Mouse (Mus musculus) midbrain, embryonic 13.5 days (tissue): ENCODE measurements around the gene Tppp3. TPM values are rescaled to one million over a fixed set of nuclear protein-coding genes. Genes with fewer than 3 reads are reported as not detected.

Source experiments
- ATAC-seq: fragments of 200-750 bp; cut with Nextera tagmentation; 2 replicates; pipeline ENCODE4 v1.8.0; 2017; ENCODE audit warnings: mild to moderate bottlenecking, moderate TSS enrichment, moderate library complexity
- H3K27ac ChIP-seq: fragments of 300-500 bp; sonication (generic); 2 replicates; pipeline ENCODE4 v1.5.1; 2015; ENCODE audit warnings: inconsistent platforms, mild to moderate bottlenecking, moderate library complexity
- H3K27me3 ChIP-seq: fragments of 300-500 bp; sonication (generic); 2 replicates; pipeline ENCODE4 v1.6.1; 2015; ENCODE audit warnings: mild to moderate bottlenecking, inconsistent platforms
- H3K36me3 ChIP-seq: fragments of 300-500 bp; sonication (generic); 2 replicates; pipeline ENCODE4 v1.6.1; 2015; ENCODE audit warnings: mild to moderate bottlenecking, inconsistent platforms
- H3K4me1 ChIP-seq: fragments of 300-500 bp; sonication (generic); replicated peaks from 2 replicates; pipeline ENCODE4 v1.6.1; 2015; ENCODE audit warnings: inconsistent platforms
- H3K4me2 ChIP-seq: fragments of 300-500 bp; sonication (generic); replicated peaks from 2 replicates; pipeline ENCODE4 v1.6.1; 2015; ENCODE audit warnings: moderate library complexity, mild to moderate bottlenecking, inconsistent platforms
- H3K4me3 ChIP-seq: fragments of 300-500 bp; sonication (generic); replicated peaks from 2 replicates; pipeline ENCODE4 v1.5.1; 2015; ENCODE audit warnings: mild to moderate bottlenecking, inconsistent platforms
- H3K9ac ChIP-seq: fragments of 300-500 bp; sonication (generic); replicated peaks from 2 replicates; pipeline ENCODE4 v1.6.1; 2015; ENCODE audit warnings: mild to moderate bottlenecking, inconsistent platforms
- H3K9me3 ChIP-seq: fragments of 300-500 bp; sonication (generic); 2 replicates; pipeline ENCODE4 v1.6.1; 2016; ENCODE audit warnings: mild to moderate bottlenecking, inconsistent platforms
- WGBS: fragments of 180-500 bp; shearing (Covaris S2); methylation state at CpG from one replicate; pipeline ENCODE4 v1.1.7; 2015; 5-methylcytosine and 5-hydroxymethylcytosine counted together
- polyA plus RNA-seq: library from polyadenylated mRNA; unstranded; fragments of >200 nt; fragmentation: Nextera tagmentation; extraction: Ambion mirVana; gene quantifications from 2 replicates; pipeline ENCODE4 v1.2.1, GENCODE M21; 2015

The Tppp3 gene
- polyA plus RNA-seq: 93.1 and 111 TPM in 2 replicates

GRCm38 (mm10) chr8:105471314-105472015 lies at the start of gene Tppp3:
Gene Tppp3, minus strand, starts transcription at chr8:105471526.
- peak within 1 kb of the TSS; percentile 72 for H3K9ac ChIP-seq
- whole genome bisulfite sequencing: 4% methylated on average over 25 of the region's 25 CpGs
- peaks cover 14% of the 10 kb centered on the region for H3K27me3 ChIP-seq
- H3K36me3 ChIP-seq: peaks cover 16% of the 10 kb centered on the region
- ATAC-seq: peak; percentile 91
- H3K9me3 ChIP-seq: no peaks in the 10 kb centered on the region
- H3K4me1 ChIP-seq: peaks cover 80% of the 10 kb centered on the region
- H3K27ac ChIP-seq: peak within 1 kb of the TSS; percentile 80
- peak within 1 kb of the TSS; percentile 74 for H3K4me2 ChIP-seq
- peak within 1 kb of the TSS; percentile 49 for H3K4me3 ChIP-seq

DNA sequence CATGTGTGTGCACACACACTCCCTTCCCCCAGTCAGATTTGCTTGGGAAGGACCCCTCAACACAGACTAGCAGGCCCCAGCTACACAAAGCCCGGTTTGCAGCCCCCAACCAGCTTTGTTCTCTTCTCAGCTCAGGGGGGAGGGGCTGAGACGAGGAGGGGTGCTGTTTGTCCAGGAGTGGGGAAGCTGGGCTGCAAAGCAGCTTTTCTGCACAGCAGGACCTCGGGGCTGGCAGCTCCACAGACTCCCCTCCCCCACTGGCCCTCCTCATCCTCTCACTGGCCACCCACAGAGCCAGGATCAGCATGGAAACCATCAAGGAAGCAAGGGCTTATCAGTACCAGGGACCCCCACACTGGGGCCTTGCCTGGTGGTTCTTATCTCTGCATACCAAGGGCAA lies 49.7 kb upstream of the Tppp3 start:
- no peaks in the 10 kb centered on the region for H3K9me3 ChIP-seq
- 0% methylated on average over 3 of the region's 3 CpGs for WGBS
- H3K4me3 ChIP-seq: no peak overlapping the region
- H3K36me3 ChIP-seq: peaks cover 38% of the 10 kb centered on the region
- 0 out of 2 replicates have a peak overlapping the region, but pooled peaks have one; percentile 24 for H3K9ac ChIP-seq
- H3K27ac ChIP-seq: peak overlapping the region; percentile 63
- peak overlapping the region; percentile 94 for H3K4me2 ChIP-seq
- H3K27me3 ChIP-seq: peaks cover 18% of the 10 kb centered on the region
- peaks cover 60% of the 10 kb centered on the region for H3K4me1 ChIP-seq
- peak; percentile 46 for ATAC-seq

DNA sequence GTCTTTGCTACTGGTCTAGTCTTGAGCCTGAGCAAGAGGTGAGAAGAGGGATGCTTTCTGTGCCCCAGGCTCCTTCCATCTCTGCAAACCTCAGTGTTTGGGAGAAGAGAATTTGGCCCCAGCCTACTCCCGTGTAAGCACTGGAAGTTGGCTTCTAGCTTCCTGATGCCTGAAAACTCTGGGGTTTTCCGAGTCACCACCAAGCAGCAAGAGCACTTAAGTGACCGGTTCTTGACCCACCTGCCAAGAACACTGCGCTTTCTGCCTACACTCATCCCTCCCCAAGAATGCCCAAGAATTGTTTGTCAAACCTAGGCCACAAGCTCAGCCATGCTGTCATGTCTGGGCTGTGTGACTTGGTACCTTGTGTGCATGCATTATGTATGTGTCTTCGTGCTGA lies 49.2 kb upstream of the Tppp3 start:
- no peak for ATAC-seq

DNA sequence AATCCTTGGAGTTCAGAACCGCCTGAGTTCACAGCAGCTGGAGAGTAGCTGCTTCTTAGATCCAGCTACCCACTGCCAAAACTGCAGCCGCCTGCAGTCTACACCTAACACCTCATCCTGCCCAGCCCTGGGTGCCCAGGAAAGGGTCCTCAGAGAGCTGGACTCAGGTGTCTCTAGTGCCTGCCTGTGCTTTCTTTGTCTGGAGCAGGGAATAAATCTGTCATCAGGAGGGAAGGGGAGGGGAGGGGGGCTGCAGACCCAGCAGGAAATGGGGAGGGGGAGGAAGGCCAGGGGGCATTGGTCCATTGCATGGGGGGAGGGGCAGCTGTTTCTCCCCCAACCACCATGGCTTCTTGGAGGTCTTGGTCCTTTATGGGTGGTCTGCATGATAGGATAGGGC lies 48.3 kb upstream of the Tppp3 start:
- H3K27ac ChIP-seq: peak overlapping the region; percentile 71; the same call in 1 of the 2 replicates
- peaks cover 25% of the 10 kb centered on the region for H3K27me3 ChIP-seq
- peak overlapping the region; percentile 94 for H3K4me2 ChIP-seq
- WGBS: 0% methylated on average over 2 of the region's 2 CpGs
- no peak for ATAC-seq
- H3K4me3 ChIP-seq: peak overlapping the region; percentile 61
- H3K9ac ChIP-seq: peak overlapping the region; percentile 82
- H3K36me3 ChIP-seq: peaks cover 28% of the 10 kb centered on the region
- no peaks in the 10 kb centered on the region for H3K9me3 ChIP-seq
- H3K4me1 ChIP-seq: peaks cover 61% of the 10 kb centered on the region

More for the DNA sequence above, 49.2 kb upstream of the Tppp3 start:
- 0 out of 2 replicates have a peak overlapping the region, but pooled peaks have one; percentile 61 for H3K4me3 ChIP-seq
- no peaks in the 10 kb centered on the region for H3K9me3 ChIP-seq
- no peak overlapping the region for H3K9ac ChIP-seq
- peaks cover 18% of the 10 kb centered on the region for H3K27me3 ChIP-seq
- peaks cover 61% of the 10 kb centered on the region for H3K4me1 ChIP-seq
- peak overlapping the region; percentile 63 for H3K27ac ChIP-seq
- 18% methylated on average over 5 of the region's 5 CpGs for WGBS
- H3K4me2 ChIP-seq: peak overlapping the region; percentile 94
- peaks cover 37% of the 10 kb centered on the region for H3K36me3 ChIP-seq

- H3K9me3 ChIP-seq: no peaks in the 10 kb centered on the region
- peaks cover 61% of the 10 kb centered on the region for H3K4me1 ChIP-seq
- peak within 1 kb of the TSS; percentile 71 for H3K27ac ChIP-seq
Measured at GRCm38 (mm10) chr8:105518436-105519313, 47.3 kb upstream of the Tppp3 start, which contains the start of gene Hsd11b2. Gene Hsd11b2, plus strand, starts transcription at chr8:105518755.

DNA sequence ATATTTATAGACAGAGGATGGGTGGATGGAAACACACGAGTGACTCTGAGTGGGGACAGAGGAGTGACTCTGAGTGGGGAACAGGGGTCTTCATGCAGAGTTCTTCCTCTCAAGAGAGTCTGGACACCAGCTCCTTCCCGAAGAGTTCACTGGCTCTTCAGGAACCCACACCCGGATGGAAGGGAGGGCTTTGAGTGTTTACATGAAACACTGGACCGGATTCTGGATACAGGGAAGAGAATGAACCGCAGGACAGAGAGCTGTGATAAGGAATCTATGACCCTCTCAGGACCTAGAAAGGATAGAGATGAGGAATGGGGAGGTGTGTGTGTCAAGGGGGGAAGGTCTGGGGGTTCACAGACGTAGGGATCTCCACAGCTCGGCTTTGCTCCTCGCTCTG lies 46.0 kb upstream of the Tppp3 start:
- Histone ChIP-seq H3K4me2 (no peak overlapping the region), H3K9ac (no peak overlapping the region), H3K4me1 (peaks cover 58% of the 10 kb centered on the region), H3K4me3 (no peak overlapping the region), H3K27me3 (peaks cover 26% of the 10 kb centered on the region), H3K36me3 (peaks cover 6% of the 10 kb centered on the region), H3K27ac (no peak overlapping the region), H3K9me3 (no peaks in the 10 kb centered on the region)
- 49% methylated on average over 8 of the region's 8 CpGs for WGBS
- ATAC-seq: no peak

More at GRCm38 (mm10) chr8:105518436-105519313, 47.3 kb upstream of the Tppp3 start, which contains the start of gene Hsd11b2:
- peak; percentile 67 for ATAC-seq
- under 1% methylated on average over 67 of the region's 68 CpGs for WGBS
- Histone ChIP-seq H3K9ac (peak within 1 kb of the TSS; percentile 82), H3K27me3 (peaks cover 26% of the 10 kb centered on the region), H3K4me2 (peak within 1 kb of the TSS; percentile 94), H3K4me3 (peak within 1 kb of the TSS; percentile 61), H3K36me3 (peaks cover 18% of the 10 kb centered on the region)

- Histone ChIP-seq H3K36me3 (no peaks in the 10 kb centered on the region), H3K27ac (no peak overlapping the region), H3K4me2 (peak overlapping the region; percentile 45), H3K9ac (peak overlapping the region; percentile 19; the same call in 1 of the 2 replicates), H3K27me3 (peaks cover 26% of the 10 kb centered on the region), H3K9me3 (no peaks in the 10 kb centered on the region), H3K4me1 (peaks cover 49% of the 10 kb centered on the region), H3K4me3 (no peak overlapping the region; the same call in 1 of the 2 replicates)
- 7% methylated on average over 12 of the region's 12 CpGs for WGBS
- peak; percentile 40 for ATAC-seq
Measured at GRCm38 (mm10) chr8:105516018-105516645, 44.8 kb upstream of the Tppp3 start.

GRCm38 (mm10) chr8:105514656-105515055 lies 43.3 kb upstream of the Tppp3 start:
- H3K27ac ChIP-seq: no peak overlapping the region
- no peak for ATAC-seq
- no peak overlapping the region for H3K4me2 ChIP-seq
- H3K27me3 ChIP-seq: peaks cover 26% of the 10 kb centered on the region
- H3K4me1 ChIP-seq: peaks cover 34% of the 10 kb centered on the region
- H3K9ac ChIP-seq: no peak overlapping the region
- no peak overlapping the region for H3K4me3 ChIP-seq
- H3K9me3 ChIP-seq: no peaks in the 10 kb centered on the region
- H3K36me3 ChIP-seq: no peaks in the 10 kb centered on the region
- 84% methylated on average over 5 of the region's 5 CpGs for WGBS

DNA sequence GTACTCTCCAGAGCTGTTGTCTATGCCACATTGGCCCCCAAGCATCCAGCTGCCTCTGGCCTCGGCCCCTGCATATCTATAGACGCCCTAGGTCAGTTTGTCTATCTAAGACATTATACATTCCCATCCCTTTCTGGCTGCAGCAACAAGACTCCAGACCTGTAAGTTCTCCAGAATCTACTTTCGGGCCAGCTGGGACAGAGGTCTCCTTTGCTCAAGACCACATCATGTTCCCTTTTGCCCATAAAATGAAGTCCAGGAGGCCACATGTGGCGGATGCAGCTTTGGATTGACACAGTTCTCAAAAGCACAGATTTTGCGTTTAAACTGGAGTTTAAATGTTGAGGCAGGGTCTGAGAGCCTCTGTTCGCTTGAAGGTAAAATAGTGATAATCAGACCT lies 42.9 kb upstream of the Tppp3 start:
- 93% methylated on average over 6 of the region's 6 CpGs for WGBS
- no peak for ATAC-seq

DNA sequence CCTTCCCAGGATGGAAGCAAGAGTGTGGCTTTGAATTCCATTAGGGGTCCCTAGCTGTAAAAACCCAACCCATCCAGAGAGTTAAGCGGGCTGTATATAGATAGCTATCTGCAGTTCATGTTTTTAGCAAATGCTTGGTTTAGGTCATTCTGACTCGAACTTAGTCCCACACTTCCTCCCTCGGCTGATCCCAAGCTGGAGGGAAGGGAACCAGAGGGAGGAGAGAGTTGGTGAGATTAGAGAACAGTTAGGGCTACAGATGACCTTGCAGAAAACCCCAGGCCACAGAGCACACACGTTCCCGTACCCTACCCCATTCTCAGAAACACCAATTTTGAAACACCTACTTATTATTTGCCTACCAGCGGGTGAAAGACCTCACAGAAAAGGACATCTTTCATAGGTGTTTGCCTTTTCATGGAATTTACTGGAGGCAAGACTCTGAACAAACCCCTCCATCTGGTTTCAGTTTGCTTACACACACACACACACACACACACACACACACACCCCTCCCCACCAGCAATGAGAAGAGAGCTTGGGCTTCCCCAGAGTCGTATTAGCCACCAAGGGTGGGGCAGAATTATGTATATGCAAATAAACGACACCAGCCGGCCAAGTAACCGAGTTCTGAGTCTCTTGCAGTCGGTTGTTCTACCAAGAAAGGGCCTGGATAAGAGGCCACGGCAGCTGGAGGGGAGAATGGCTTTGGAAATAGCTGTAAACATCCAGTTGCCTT lies 38.8 kb upstream of the Tppp3 start:
- Histone ChIP-seq H3K27ac (no peak overlapping the region; the same call in 1 of the 2 replicates), H3K4me1 (peaks cover 6% of the 10 kb centered on the region; the same call in 1 of the 2 replicates), H3K9ac (no peak overlapping the region), H3K4me3 (no peak overlapping the region), H3K27me3 (0 out of 2 replicates have a peak, but pooled peaks cover 7% of the 10 kb centered on the region), H3K9me3 (no peaks in the 10 kb centered on the region), H3K36me3 (no peaks in the 10 kb centered on the region), H3K4me2 (no peak overlapping the region)
- no peak for ATAC-seq
- WGBS: 58% methylated on average over 12 of the region's 12 CpGs

More for the DNA sequence above, 42.9 kb upstream of the Tppp3 start:
- no peak overlapping the region for H3K4me3 ChIP-seq
- no peak overlapping the region for H3K9ac ChIP-seq
- peaks cover 30% of the 10 kb centered on the region for H3K4me1 ChIP-seq
- no peaks in the 10 kb centered on the region for H3K9me3 ChIP-seq
- H3K36me3 ChIP-seq: no peaks in the 10 kb centered on the region
- H3K4me2 ChIP-seq: no peak overlapping the region
- peaks cover 26% of the 10 kb centered on the region for H3K27me3 ChIP-seq
- H3K27ac ChIP-seq: no peak overlapping the region

- H3K9me3 ChIP-seq: no peaks in the 10 kb centered on the region
- H3K27me3 ChIP-seq: no peaks in the 10 kb centered on the region
- ATAC-seq: no peak
- no peak overlapping the region for H3K4me2 ChIP-seq
- peak overlapping the region; percentile 10; the same call in 1 of the 2 replicates for H3K9ac ChIP-seq
- peaks cover 6% of the 10 kb centered on the region; the same call in 1 of the 2 replicates for H3K4me1 ChIP-seq
- H3K27ac ChIP-seq: no peak overlapping the region
- no peak overlapping the region for H3K4me3 ChIP-seq
- 28% methylated on average over 1 of the region's 2 CpGs for WGBS
- H3K36me3 ChIP-seq: no peaks in the 10 kb centered on the region
Measured at GRCm38 (mm10) chr8:105508758-105509157, 37.4 kb upstream of the Tppp3 start.
